Mouse (Mus musculus) forebrain, embryonic 14.5 days (tissue): Measurements from ENCODE around the gene Pth2. TPM values are rescaled to one million over a fixed set of nuclear protein-coding genes. Genes with fewer than 3 reads are reported as not detected.

Experiments used
- ATAC-seq: fragments of 200-750 bp; cut with Nextera tagmentation; 2 replicates; pipeline ENCODE4 v1.8.0; 2017; ENCODE audit warnings: mild to moderate bottlenecking, moderate library complexity
- DNase-seq: peaks from one replicate; pipeline ENCODE4 v3.0.0-alpha.2; 2015; ENCODE audit warnings: low spot score
- H3K27ac ChIP-seq: fragments of 300-500 bp; sonication (generic); 2 replicates; pipeline ENCODE4 v1.5.1; 2014; ENCODE audit warnings: low read depth, mild to moderate bottlenecking, control low read depth, low read length, moderate library complexity
- H3K27me3 ChIP-seq: fragments of 300-500 bp; sonication (generic); replicated peaks from 2 replicates; pipeline ENCODE4 v1.6.1; 2014; ENCODE audit warnings: low read length, control low read depth, mixed read lengths; ENCODE audit not compliant: control insufficient read depth, insufficient read depth
- H3K36me3 ChIP-seq: fragments of 300-500 bp; sonication (generic); 2 replicates; pipeline ENCODE4 v1.6.1; 2014; ENCODE audit warnings: low read length, control low read depth; ENCODE audit not compliant: control insufficient read depth, insufficient read depth
- H3K4me1 ChIP-seq: fragments of 300-500 bp; sonication (generic); 2 replicates; pipeline ENCODE4 v1.6.1; 2014; ENCODE audit warnings: antibody characterized with exemption, low read length, control low read depth; ENCODE audit not compliant: control insufficient read depth, insufficient read depth
- H3K4me2 ChIP-seq: fragments of 300-500 bp; sonication (generic); 2 replicates; pipeline ENCODE4 v1.6.1; 2014; ENCODE audit warnings: mild to moderate bottlenecking, control low read depth, low read length
- H3K4me3 ChIP-seq: fragments of 300-500 bp; sonication (generic); 2 replicates; pipeline ENCODE4 v1.5.1; 2014; ENCODE audit warnings: low read depth, low read length, control low read depth
- H3K9ac ChIP-seq: fragments of 300-500 bp; sonication (generic); 2 replicates; pipeline ENCODE4 v1.6.1; 2014; ENCODE audit warnings: mild to moderate bottlenecking, low read length, control low read depth, moderate library complexity
- H3K9me3 ChIP-seq: fragments of 300-500 bp; sonication (generic); replicated peaks from 2 replicates; pipeline ENCODE4 v1.6.1; 2016; ENCODE audit warnings: low read length, control low read depth, mixed read lengths; ENCODE audit not compliant: control insufficient read depth
- WGBS: fragments of 180-500 bp; shearing (Covaris S2); extraction: QIAGEN DNeasy Blood & Tissue Kit; methylation state at CpG from one replicate; pipeline ENCODE4 v1.1.7; 2014; 5-methylcytosine and 5-hydroxymethylcytosine counted together
- polyA plus RNA-seq: library from polyadenylated mRNA; unstranded; fragments of >200 nt; fragmentation: Nextera tagmentation; extraction: Ambion mirVana; gene quantifications from 2 replicates; pipeline ENCODE4 v1.2.1, GENCODE M21; 2014

Pth2 gene
- polyA plus RNA-seq, 1 experiment from 2014 or later = not detected

GRCm38 (mm10) chr7:45208260-45208659, 27.5 kb downstream of the Pth2 start:
- Histone ChIP-seq H3K27ac (no peak overlapping the region), H3K27me3 (peaks cover 16% of the 10 kb centered on the region; the same call in 1 of the 2 replicates), H3K4me2 (no peak overlapping the region), H3K4me1 (no peaks in the 10 kb centered on the region), H3K4me3 (no peak overlapping the region), H3K9me3 (0 out of 2 replicates have a peak, but pooled peaks cover 2% of the 10 kb centered on the region), H3K9ac (no peak overlapping the region), H3K36me3 (no peaks in the 10 kb centered on the region)
- DNase-seq = no peak
- 82% methylated on average over 6 of the region's 6 CpGs for WGBS
- no peak for ATAC-seq

GRCm38 (mm10) chr7:45211070-45211469, 30.3 kb downstream of the Pth2 start:
- ATAC-seq (no peak), DNase-seq (no peak)
- Histone ChIP-seq H3K36me3 (no peaks in the 10 kb centered on the region), H3K27me3 (peaks cover 14% of the 10 kb centered on the region; the same call in 1 of the 2 replicates), H3K27ac (no peak overlapping the region), H3K4me1 (peaks cover 2% of the 10 kb centered on the region; the same call in 1 of the 2 replicates), H3K9me3 (0 out of 2 replicates have a peak, but pooled peaks cover 2% of the 10 kb centered on the region), H3K9ac (no peak overlapping the region), H3K4me2 (no peak overlapping the region), H3K4me3 (no peak overlapping the region)
- WGBS = 80% methylated on average over 10 of the region's 10 CpGs

GRCm38 (mm10) chr7:45211851-45212251, 31.1 kb downstream of the Pth2 start, which contains the start of gene Dkkl1:
TSS of gene Dkkl1 (minus strand) at chr7:45212147.
- DNase-seq (no peak), ATAC-seq (no peak)
- no peaks in the 10 kb centered on the region for H3K36me3 ChIP-seq
- WGBS = 8% methylated on average over 17 of the region's 17 CpGs
- H3K4me2 ChIP-seq = no peak within 1 kb of the TSS
- no peak within 1 kb of the TSS for H3K27ac ChIP-seq
- H3K4me1 ChIP-seq = peaks cover 7% of the 10 kb centered on the region; the same call in 1 of the 2 replicates
- H3K9me3 ChIP-seq = 0 out of 2 replicates have a peak, but pooled peaks cover 2% of the 10 kb centered on the region
- H3K27me3 ChIP-seq = peaks cover 14% of the 10 kb centered on the region; the same call in 1 of the 2 replicates
- H3K4me3 ChIP-seq = no peak within 1 kb of the TSS
- no peak within 1 kb of the TSS for H3K9ac ChIP-seq

- 80% methylated on average over 7 of the region's 7 CpGs for WGBS
- Histone ChIP-seq H3K4me3 (no peak overlapping the region), H3K4me2 (no peak overlapping the region), H3K4me1 (peaks cover 12% of the 10 kb centered on the region), H3K27ac (no peak overlapping the region), H3K36me3 (no peaks in the 10 kb centered on the region), H3K27me3 (peaks cover 14% of the 10 kb centered on the region; the same call in 1 of the 2 replicates), H3K9ac (no peak overlapping the region), H3K9me3 (0 out of 2 replicates have a peak, but pooled peaks cover 2% of the 10 kb centered on the region)
- DNase-seq (no peak), ATAC-seq (no peak)
Observed at GRCm38 (mm10) chr7:45212356-45212755, 31.6 kb downstream of the Pth2 start.

- no peak overlapping the region for H3K27ac ChIP-seq
- H3K9ac ChIP-seq = no peak overlapping the region
- H3K27me3 ChIP-seq = peaks cover 14% of the 10 kb centered on the region; the same call in 1 of the 2 replicates
- ATAC-seq = no peak
- DNase-seq = no peak
- H3K4me2 ChIP-seq = no peak overlapping the region
- no peak overlapping the region for H3K4me3 ChIP-seq
- H3K4me1 ChIP-seq = peaks cover 16% of the 10 kb centered on the region
- 67% methylated on average over 5 of the region's 5 CpGs for WGBS
- peaks cover 7% of the 10 kb centered on the region; the same call in 1 of the 2 replicates for H3K36me3 ChIP-seq
- no peaks in the 10 kb centered on the region for H3K9me3 ChIP-seq
Observed at GRCm38 (mm10) chr7:45213708-45214107, 32.9 kb downstream of the Pth2 start.

- under 1% methylated on average over 47 of the region's 55 CpGs for WGBS
- Histone ChIP-seq H3K36me3 (peaks cover 29% of the 10 kb centered on the region), H3K4me3 (peak within 1 kb of the TSS; percentile 65), H3K27ac (peak within 1 kb of the TSS; percentile 90), H3K9me3 (no peaks in the 10 kb centered on the region), H3K27me3 (peaks cover 5% of the 10 kb centered on the region; the same call in 1 of the 2 replicates), H3K4me1 (peaks cover 16% of the 10 kb centered on the region), H3K9ac (peak within 1 kb of the TSS; percentile 95), H3K4me2 (peak within 1 kb of the TSS; percentile 84)
- DNase-seq (peak; percentile 69), ATAC-seq (peak; percentile 58)
Observed at GRCm38 (mm10) chr7:45215673-45216441, 35.1 kb downstream of the Pth2 start, which contains the start of gene Tead2. TSS of gene Tead2 (plus strand) at chr7:45215753.

- Histone ChIP-seq H3K9ac (peak overlapping the region; percentile 95), H3K27me3 (no peaks in the 10 kb centered on the region), H3K27ac (peak overlapping the region; percentile 90), H3K9me3 (no peaks in the 10 kb centered on the region), H3K4me1 (peaks cover 16% of the 10 kb centered on the region), H3K4me2 (peak overlapping the region; percentile 84), H3K36me3 (peaks cover 33% of the 10 kb centered on the region), H3K4me3 (peak overlapping the region; percentile 65)
- ATAC-seq (peak; percentile 87), DNase-seq (peak; percentile 95)
- WGBS = 1% methylated on average over 12 of the region's 13 CpGs
Observed at GRCm38 (mm10) chr7:45216442-45217183, 35.8 kb downstream of the Pth2 start.

GRCm38 (mm10) chr7:45221680-45222079, 40.9 kb downstream of the Pth2 start:
- Histone ChIP-seq H3K36me3 (peaks cover 78% of the 10 kb centered on the region), H3K9me3 (no peaks in the 10 kb centered on the region), H3K4me1 (peaks cover 10% of the 10 kb centered on the region), H3K27me3 (no peaks in the 10 kb centered on the region), H3K4me2 (no peak overlapping the region), H3K9ac (no peak overlapping the region), H3K4me3 (no peak overlapping the region), H3K27ac (no peak overlapping the region)
- ATAC-seq (no peak), DNase-seq (no peak)
- WGBS = 85% methylated on average over 2 of the region's 2 CpGs
